Mouse (Mus musculus): ENCODE measurements around the gene Gm14393. TPM values are rescaled to one million over a fixed set of nuclear protein-coding genes. Genes with fewer than 3 reads are reported as not detected.
"Not testable (repeated sequence)": the region's sequence is repeated elsewhere in the genome, so short reads cannot be mapped to it uniquely, and the experiment has no call there.

Gm14393 gene
- total RNA-seq (2021) (1 to 10 TPM in 1 of 2 experiments, under 1 TPM in 1; 0.78 to 1.4 TPM), polyA plus RNA-seq (2012; rRNA removed) (not detected in 2 replicates)
- long read RNA-seq = 0 reads

DNA sequence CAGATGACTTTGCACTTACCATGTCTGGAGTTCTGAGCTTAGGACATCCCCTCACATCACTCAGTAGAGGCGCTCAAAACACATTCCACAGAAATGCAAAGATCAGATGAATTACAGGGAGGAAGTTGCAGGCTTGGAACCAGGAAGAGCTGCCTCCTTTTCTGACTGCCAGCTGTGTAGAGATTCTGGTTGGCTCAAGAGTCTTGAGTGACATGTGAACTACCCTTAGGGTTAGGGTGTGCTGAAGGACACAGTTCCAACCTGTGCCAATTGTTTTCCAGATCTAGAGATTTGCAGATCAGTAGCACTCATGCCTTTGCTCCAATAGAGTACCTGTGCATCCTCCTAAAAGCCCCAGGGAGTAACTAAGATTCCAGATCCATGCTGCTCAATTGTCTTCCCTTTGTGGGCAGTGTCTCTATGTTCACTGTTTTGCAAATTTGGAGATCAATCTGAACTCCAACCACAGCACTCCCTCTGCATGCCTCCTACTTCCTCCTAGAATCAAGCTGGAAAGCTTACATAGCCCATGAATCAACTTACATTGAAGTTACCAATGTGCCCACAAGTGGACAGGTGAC lies at the start of gene Gm14393:
Gene Gm14393 (minus strand): TSS at position 101 of the 581 bp plus-strand sequence.
- not testable (repeated sequence) for DNase-seq

GRCm38 (mm10) chr2:175044268-175044667 lies 23.3 kb downstream of the Gm14393 start:
- DNase-seq = not testable (repeated sequence)

Other genes with a start within 250 kb of the Gm14393 start
- under 1 TPM in 1 of 2 experiments, not detected in 1; 0.66 TPM for gene Gm14444, start 57.5 kb downstream of the Gm14393 start, total RNA-seq (2021)
- gene Gm14444, start 57.5 kb downstream of the Gm14393 start, polyA plus RNA-seq (2012; rRNA removed) = not detected in 2 replicates
- 10 to 100 TPM; 15.1 to 20.4 TPM for gene Gm14399, start 74.2 kb upstream of the Gm14393 start, total RNA-seq (2021)
- not detected in 2 replicates for gene Gm14399, start 74.2 kb upstream of the Gm14393 start, polyA plus RNA-seq (2012; rRNA removed)
- 1 to 10 TPM; 1.8 to 2.2 TPM for gene Gm14443, start 108.1 kb upstream of the Gm14393 start, total RNA-seq (2021)
- gene Gm14443, start 108.1 kb upstream of the Gm14393 start, polyA plus RNA-seq (2012; rRNA removed) = 0.21 TPM in 1 of 2 replicates, not detected in the other
- 10 to 100 TPM; 55.6 to 71.5 TPM for gene Gm14391, start 139.1 kb upstream of the Gm14393 start, total RNA-seq (2021)
- gene Gm14391, start 139.1 kb upstream of the Gm14393 start, polyA plus RNA-seq (2012; rRNA removed) = 1.0 and 1.4 TPM in 2 replicates
- 10 to 100 TPM in 1 of 2 experiments, 1 to 10 TPM in 1; 7.0 to 10.6 TPM for gene Gm14440, start 207.3 kb upstream of the Gm14393 start, total RNA-seq (2021)
- not detected in 2 replicates for gene Gm14440, start 207.3 kb upstream of the Gm14393 start, polyA plus RNA-seq (2012; rRNA removed)

Measured in adrenal gland, adult 2 months (tissue).